Mouse (Mus musculus): ENCODE measurements around the gene Antxr1.
"Not testable (repeated sequence)": the region's sequence is repeated elsewhere in the genome, so short reads cannot be mapped to it uniquely, and the experiment has no call there.

The Antxr1 gene

GRCm38 (mm10) chr6:87099671-87100296 is 235.8 kb downstream of the Antxr1 start:
- DNase-seq: no peak

- DNase-seq: no peak
These were observed 236.4 kb downstream of the Antxr1 start for GRCm38 (mm10) chr6:87099261-87099660.

GRCm38 (mm10) chr6:87093631-87094030 is 242.0 kb downstream of the Antxr1 start:
- DNase-seq: not testable (repeated sequence)

- no peak for DNase-seq
These were observed 243.1 kb downstream of the Antxr1 start for GRCm38 (mm10) chr6:87092476-87092875.

GRCm38 (mm10) chr6:87090877-87091276 is 244.7 kb downstream of the Antxr1 start:
- no peak for DNase-seq

GRCm38 (mm10) chr6:87088356-87088755 is 247.3 kb downstream of the Antxr1 start:
- DNase-seq: no peak

- no peak for DNase-seq
These were observed 250.6 kb downstream of the Antxr1 start for GRCm38 (mm10) chr6:87085026-87085425.
